Mouse (Mus musculus): ENCODE measurements around the gene Chchd10. TPM values are rescaled to one million over a fixed set of nuclear protein-coding genes. Genes with fewer than 3 reads are reported as not detected.

The Chchd10 gene
- polyA plus RNA-seq, 1 experiment from 2014 or later = 682 TPM

- Histone ChIP-seq H3K4me3 (ENCODE audit: control insufficient read depth in 1 of 2, insufficient read depth in 1 of 2, low read depth in 1 of 2, low read length in 2 of 2) (peak overlapping the region in 1 of 2 experiments; percentile 72; a peak in 2 of 4 replicates), H3K9me3 (ENCODE audit: control insufficient read depth, low read length) (no peaks in the 10 kb centered on the region), H3K4me1 (ENCODE audit: control insufficient read depth in 2 of 2, insufficient read depth in 2 of 2, low read length in 2 of 2) (peaks cover 4 to 12% of the 10 kb centered on the region in 2 experiments; a peak in 3 of 4 replicates), H3K27me3 (ENCODE audit: control insufficient read depth, insufficient read depth, low read length) (no peaks in the 10 kb centered on the region), H3K36me3 (ENCODE audit: control insufficient read depth, insufficient read depth, low read length) (peaks cover 12% of the 10 kb centered on the region; the same call in 1 of the 2 replicates), H3K9ac (ENCODE audit: low read length) (peak overlapping the region; percentile 92), H3K4me2 (ENCODE audit: low read length) (peak overlapping the region; percentile 62), H3K27ac (replicated peaks in 1 of 2; ENCODE audit: control insufficient read depth in 1 of 2, insufficient read depth in 1 of 2, low read depth in 2 of 2, low read length in 2 of 2) (no peak overlapping the region)
- ATAC-seq (ENCODE audit: insufficient number of reproducible peaks, insufficient read depth, low FRiP score, low read depth) = no peak
- 52% methylated on average over 10 of the region's 10 CpGs for WGBS
Measured at GRCm38 (mm10) chr10:75937851-75938643, 5.1 kb downstream of the Chchd10 start.

- H3K9ac ChIP-seq (ENCODE audit: low read length) = no peak overlapping the region
- no peaks in the 10 kb centered on the region for H3K27me3 ChIP-seq (ENCODE audit: control insufficient read depth, insufficient read depth, low read length)
- no peak overlapping the region for H3K4me2 ChIP-seq (ENCODE audit: low read length)
- H3K4me1 ChIP-seq (ENCODE audit: control insufficient read depth in 2 of 2, insufficient read depth in 2 of 2, low read length in 2 of 2) = peaks cover 9% of the 10 kb centered on the region in 2 experiments; a peak in 3 of 4 replicates
- peaks cover 12% of the 10 kb centered on the region; the same call in 1 of the 2 replicates for H3K36me3 ChIP-seq (ENCODE audit: control insufficient read depth, insufficient read depth, low read length)
- WGBS = 53% methylated on average over 9 of the region's 9 CpGs
- H3K4me3 ChIP-seq (ENCODE audit: control insufficient read depth in 1 of 2, insufficient read depth in 1 of 2, low read depth in 1 of 2, low read length in 2 of 2) = no peak overlapping the region
- no peak for ATAC-seq (ENCODE audit: insufficient number of reproducible peaks, insufficient read depth, low FRiP score, low read depth)
- H3K27ac ChIP-seq (replicated peaks in 1 of 2; ENCODE audit: control insufficient read depth in 1 of 2, insufficient read depth in 1 of 2, low read depth in 2 of 2, low read length in 2 of 2) = no peak overlapping the region
- H3K9me3 ChIP-seq (ENCODE audit: control insufficient read depth, low read length) = no peaks in the 10 kb centered on the region
Measured at GRCm38 (mm10) chr10:75939481-75940234, 6.7 kb downstream of the Chchd10 start.

GRCm38 (mm10) chr10:75940520-75940919 is 7.6 kb downstream of the Chchd10 start, which contains the start of gene Gm867:
Gm867 (minus strand) TSS chr10:75940672.
- Histone ChIP-seq H3K27ac (replicated peaks in 1 of 2; ENCODE audit: control insufficient read depth in 1 of 2, insufficient read depth in 1 of 2, low read depth in 2 of 2, low read length in 2 of 2) (no peak within 1 kb of the TSS), H3K4me2 (ENCODE audit: low read length) (no peak within 1 kb of the TSS), H3K9ac (ENCODE audit: low read length) (no peak within 1 kb of the TSS), H3K27me3 (ENCODE audit: control insufficient read depth, insufficient read depth, low read length) (no peaks in the 10 kb centered on the region), H3K4me3 (ENCODE audit: control insufficient read depth in 1 of 2, insufficient read depth in 1 of 2, low read depth in 1 of 2, low read length in 2 of 2) (no peak within 1 kb of the TSS), H3K36me3 (ENCODE audit: control insufficient read depth, insufficient read depth, low read length) (peaks cover 12% of the 10 kb centered on the region; the same call in 1 of the 2 replicates), H3K4me1 (ENCODE audit: control insufficient read depth in 2 of 2, insufficient read depth in 2 of 2, low read length in 2 of 2) (peaks cover 4 to 6% of the 10 kb centered on the region in 2 experiments; a peak in 2 of 4 replicates), H3K9me3 (ENCODE audit: control insufficient read depth, low read length) (no peaks in the 10 kb centered on the region)
- no peak for ATAC-seq (ENCODE audit: insufficient number of reproducible peaks, insufficient read depth, low FRiP score, low read depth)
- WGBS = 77% methylated on average over 5 of the region's 5 CpGs

GRCm38 (mm10) chr10:75941042-75941824 is 8.3 kb downstream of the Chchd10 start:
- Histone ChIP-seq H3K27ac (replicated peaks in 1 of 2; ENCODE audit: control insufficient read depth in 1 of 2, insufficient read depth in 1 of 2, low read depth in 2 of 2, low read length in 2 of 2) (no peak overlapping the region), H3K4me3 (ENCODE audit: control insufficient read depth in 1 of 2, insufficient read depth in 1 of 2, low read depth in 1 of 2, low read length in 2 of 2) (no peak overlapping the region), H3K4me1 (ENCODE audit: control insufficient read depth in 2 of 2, insufficient read depth in 2 of 2, low read length in 2 of 2) (peaks cover 4 to 5% of the 10 kb centered on the region in 2 experiments; a peak in 2 of 4 replicates), H3K4me2 (ENCODE audit: low read length) (no peak overlapping the region), H3K9me3 (ENCODE audit: control insufficient read depth, low read length) (no peaks in the 10 kb centered on the region), H3K36me3 (ENCODE audit: control insufficient read depth, insufficient read depth, low read length) (peaks cover 12% of the 10 kb centered on the region; the same call in 1 of the 2 replicates), H3K27me3 (ENCODE audit: control insufficient read depth, insufficient read depth, low read length) (no peaks in the 10 kb centered on the region), H3K9ac (ENCODE audit: low read length) (no peak overlapping the region)
- WGBS = 71% methylated on average over 9 of the region's 9 CpGs
- ATAC-seq (ENCODE audit: insufficient number of reproducible peaks, insufficient read depth, low FRiP score, low read depth) = no peak

- no peaks in the 10 kb centered on the region for H3K9me3 ChIP-seq (ENCODE audit: control insufficient read depth, low read length)
- 74% methylated on average over 15 of the region's 15 CpGs for WGBS
- peaks cover 12% of the 10 kb centered on the region; the same call in 1 of the 2 replicates for H3K36me3 ChIP-seq (ENCODE audit: control insufficient read depth, insufficient read depth, low read length)
- H3K27me3 ChIP-seq (ENCODE audit: control insufficient read depth, insufficient read depth, low read length) = no peaks in the 10 kb centered on the region
- no peak within 1 kb of the TSS for H3K9ac ChIP-seq (ENCODE audit: low read length)
- no peak for ATAC-seq (ENCODE audit: insufficient number of reproducible peaks, insufficient read depth, low FRiP score, low read depth)
- H3K4me2 ChIP-seq (ENCODE audit: low read length) = no peak within 1 kb of the TSS
- H3K4me1 ChIP-seq (ENCODE audit: control insufficient read depth in 2 of 2, insufficient read depth in 2 of 2, low read length in 2 of 2) = peaks cover 3 to 4% of the 10 kb centered on the region in 2 experiments; a peak in 2 of 4 replicates
- no peak within 1 kb of the TSS for H3K4me3 ChIP-seq (ENCODE audit: control insufficient read depth in 1 of 2, insufficient read depth in 1 of 2, low read depth in 1 of 2, low read length in 2 of 2)
- no peak within 1 kb of the TSS for H3K27ac ChIP-seq (replicated peaks in 1 of 2; ENCODE audit: control insufficient read depth in 1 of 2, insufficient read depth in 1 of 2, low read depth in 2 of 2, low read length in 2 of 2)
Measured at GRCm38 (mm10) chr10:75942736-75943477, 10.0 kb downstream of the Chchd10 start, which contains the start of gene Vpreb3. Vpreb3 (plus strand) TSS chr10:75943057.

GRCm38 (mm10) chr10:75944066-75944772 is 11.3 kb downstream of the Chchd10 start:
- 32% methylated on average over 11 of the region's 11 CpGs for WGBS
- Histone ChIP-seq H3K36me3 (ENCODE audit: control insufficient read depth, insufficient read depth, low read length) (peaks cover 7% of the 10 kb centered on the region; the same call in 1 of the 2 replicates), H3K27ac (replicated peaks in 1 of 2; ENCODE audit: control insufficient read depth in 1 of 2, insufficient read depth in 1 of 2, low read depth in 2 of 2, low read length in 2 of 2) (no peak overlapping the region), H3K9me3 (ENCODE audit: control insufficient read depth, low read length) (no peaks in the 10 kb centered on the region), H3K9ac (ENCODE audit: low read length) (no peak overlapping the region), H3K4me1 (ENCODE audit: control insufficient read depth in 2 of 2, insufficient read depth in 2 of 2, low read length in 2 of 2) (peaks cover 0 to 4% of the 10 kb centered on the region in 2 experiments; a peak in 2 of 4 replicates), H3K4me2 (ENCODE audit: low read length) (no peak overlapping the region), H3K27me3 (ENCODE audit: control insufficient read depth, insufficient read depth, low read length) (no peaks in the 10 kb centered on the region; the same call in 1 of the 2 replicates), H3K4me3 (ENCODE audit: control insufficient read depth in 1 of 2, insufficient read depth in 1 of 2, low read depth in 1 of 2, low read length in 2 of 2) (no peak overlapping the region)
- ATAC-seq (ENCODE audit: insufficient number of reproducible peaks, insufficient read depth, low FRiP score, low read depth) = no peak

Data from heart, embryonic 14.5 days (tissue).